Mouse (Mus musculus): ENCODE results near the gene Hoxc8. TPM values are rescaled to one million over a fixed set of nuclear protein-coding genes. Genes with fewer than 3 reads are reported as not detected.
A peak's percentile ranks its signal among the peaks of the same experiment; 100 is the strongest.

The Hoxc8 gene
- polyA plus RNA-seq, 1 experiment from 2014 or later = not detected

- Histone ChIP-seq H3K27me3 (ENCODE audit: control insufficient read depth, insufficient read depth, low read depth, low read length) (peaks cover 88% of the 10 kb centered on the region), H3K4me1 (ENCODE audit: control insufficient read depth, low read depth, low read length) (no peaks in the 10 kb centered on the region), H3K27ac (ENCODE audit: low read length) (no peak overlapping the region), H3K9ac (ENCODE audit: low read depth, low read length) (no peak overlapping the region), H3K36me3 (ENCODE audit: control insufficient read depth, insufficient read depth) (no peaks in the 10 kb centered on the region), H3K9me3 (replicated peaks; ENCODE audit: control insufficient read depth, low read length) (no peaks in the 10 kb centered on the region), H3K4me3 (ENCODE audit: low read depth, low read length) (no peak overlapping the region), H3K4me2 (ENCODE audit: low read depth, low read length) (no peak overlapping the region)
- no peak for ATAC-seq (ENCODE audit: low read depth)
- 4% methylated on average over 26 of the region's 26 CpGs for WGBS (ENCODE audit: insufficient replicate concordance)
Measured at GRCm38 (mm10) chr15:103032646-103033575, 42.5 kb downstream of the Hoxc8 start.

GRCm38 (mm10) chr15:103034043-103034806 lies 43.8 kb downstream of the Hoxc8 start:
- Histone ChIP-seq H3K9me3 (replicated peaks; ENCODE audit: control insufficient read depth, low read length) (no peaks in the 10 kb centered on the region), H3K4me2 (ENCODE audit: low read depth, low read length) (no peak overlapping the region), H3K27ac (ENCODE audit: low read length) (no peak overlapping the region), H3K27me3 (ENCODE audit: control insufficient read depth, insufficient read depth, low read depth, low read length) (peaks cover 84% of the 10 kb centered on the region), H3K9ac (ENCODE audit: low read depth, low read length) (no peak overlapping the region), H3K4me3 (ENCODE audit: low read depth, low read length) (no peak overlapping the region), H3K36me3 (ENCODE audit: control insufficient read depth, insufficient read depth) (no peaks in the 10 kb centered on the region), H3K4me1 (ENCODE audit: control insufficient read depth, low read depth, low read length) (no peaks in the 10 kb centered on the region)
- 1% methylated on average over 24 of the region's 24 CpGs for WGBS (ENCODE audit: insufficient replicate concordance)
- ATAC-seq (ENCODE audit: low read depth) = no peak

GRCm38 (mm10) chr15:103034807-103035547 lies 44.6 kb downstream of the Hoxc8 start:
- no peak for ATAC-seq (ENCODE audit: low read depth)
- Histone ChIP-seq H3K27me3 (ENCODE audit: control insufficient read depth, insufficient read depth, low read depth, low read length) (peaks cover 89% of the 10 kb centered on the region), H3K9me3 (replicated peaks; ENCODE audit: control insufficient read depth, low read length) (no peaks in the 10 kb centered on the region), H3K27ac (ENCODE audit: low read length) (no peak overlapping the region), H3K4me3 (ENCODE audit: low read depth, low read length) (peak overlapping the region; percentile 13), H3K36me3 (ENCODE audit: control insufficient read depth, insufficient read depth) (no peaks in the 10 kb centered on the region), H3K9ac (ENCODE audit: low read depth, low read length) (no peak overlapping the region), H3K4me2 (ENCODE audit: low read depth, low read length) (no peak overlapping the region), H3K4me1 (ENCODE audit: control insufficient read depth, low read depth, low read length) (no peaks in the 10 kb centered on the region)
- 2% methylated on average over 34 of the region's 34 CpGs for WGBS (ENCODE audit: insufficient replicate concordance)

GRCm38 (mm10) chr15:103035548-103035881 lies 45.1 kb downstream of the Hoxc8 start:
- 2% methylated on average over 14 of the region's 14 CpGs for WGBS (ENCODE audit: insufficient replicate concordance)
- H3K27me3 ChIP-seq (ENCODE audit: control insufficient read depth, insufficient read depth, low read depth, low read length) = peaks cover 89% of the 10 kb centered on the region
- no peak overlapping the region for H3K4me2 ChIP-seq (ENCODE audit: low read depth, low read length)
- H3K4me1 ChIP-seq (ENCODE audit: control insufficient read depth, low read depth, low read length) = no peaks in the 10 kb centered on the region
- H3K4me3 ChIP-seq (ENCODE audit: low read depth, low read length) = no peak overlapping the region
- no peak for ATAC-seq (ENCODE audit: low read depth)
- H3K36me3 ChIP-seq (ENCODE audit: control insufficient read depth, insufficient read depth) = no peaks in the 10 kb centered on the region
- H3K27ac ChIP-seq (ENCODE audit: low read length) = no peak overlapping the region
- no peaks in the 10 kb centered on the region for H3K9me3 ChIP-seq (replicated peaks; ENCODE audit: control insufficient read depth, low read length)
- H3K9ac ChIP-seq (ENCODE audit: low read depth, low read length) = no peak overlapping the region

- no peak overlapping the region for H3K27ac ChIP-seq (ENCODE audit: low read length)
- no peak for ATAC-seq (ENCODE audit: low read depth)
- no peak overlapping the region for H3K4me2 ChIP-seq (ENCODE audit: low read depth, low read length)
- no peaks in the 10 kb centered on the region for H3K36me3 ChIP-seq (ENCODE audit: control insufficient read depth, insufficient read depth)
- no peaks in the 10 kb centered on the region for H3K9me3 ChIP-seq (replicated peaks; ENCODE audit: control insufficient read depth, low read length)
- H3K9ac ChIP-seq (ENCODE audit: low read depth, low read length) = no peak overlapping the region
- 12% methylated on average over 1 of the region's 1 CpGs for WGBS (ENCODE audit: insufficient replicate concordance)
- H3K27me3 ChIP-seq (ENCODE audit: control insufficient read depth, insufficient read depth, low read depth, low read length) = peaks cover 90% of the 10 kb centered on the region
- H3K4me1 ChIP-seq (ENCODE audit: control insufficient read depth, low read depth, low read length) = no peaks in the 10 kb centered on the region
- no peak overlapping the region for H3K4me3 ChIP-seq (ENCODE audit: low read depth, low read length)
Measured at GRCm38 (mm10) chr15:103037579-103037978, 47.2 kb downstream of the Hoxc8 start.

DNA sequence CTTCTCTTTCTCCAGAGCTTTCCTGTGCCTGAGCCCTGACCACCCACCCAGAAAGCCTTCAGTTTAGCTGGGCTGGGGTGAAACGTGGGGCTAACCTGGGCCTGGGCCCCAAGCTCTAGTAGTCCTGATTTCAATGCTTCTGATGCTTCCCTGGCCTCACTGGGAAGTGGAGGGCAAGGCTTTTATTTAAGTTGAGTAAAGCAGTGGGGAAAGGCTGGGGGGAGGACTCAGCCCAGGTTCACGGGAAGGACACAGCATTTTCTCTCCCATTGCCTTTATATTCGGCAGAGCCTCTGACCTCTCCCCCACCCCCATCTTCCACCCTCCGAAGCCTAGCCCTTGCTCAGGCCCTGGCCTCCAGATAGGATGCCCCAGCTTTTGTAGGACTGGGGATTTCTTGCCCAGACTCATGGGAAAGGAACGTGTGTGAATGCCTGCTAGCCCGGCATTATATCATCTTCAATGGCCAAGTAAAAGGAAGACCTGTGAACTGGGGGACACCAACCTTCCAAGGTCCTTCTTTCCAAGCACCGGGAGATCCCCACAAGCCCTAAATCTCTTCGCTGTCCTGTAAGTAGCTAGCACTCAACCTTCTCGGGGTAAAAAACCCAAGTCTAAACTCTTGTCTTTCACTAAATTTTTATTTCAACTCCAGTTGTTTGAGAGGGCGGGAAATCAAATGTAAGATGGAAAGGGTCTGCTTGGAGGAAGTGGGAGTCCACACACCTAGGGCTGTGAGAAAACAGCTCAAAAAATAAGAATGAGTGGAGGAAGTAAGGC lies 48.5 kb downstream of the Hoxc8 start:
- Histone ChIP-seq H3K36me3 (ENCODE audit: control insufficient read depth, insufficient read depth) (no peaks in the 10 kb centered on the region), H3K9ac (ENCODE audit: low read depth, low read length) (no peak overlapping the region), H3K9me3 (replicated peaks; ENCODE audit: control insufficient read depth, low read length) (no peaks in the 10 kb centered on the region), H3K4me1 (ENCODE audit: control insufficient read depth, low read depth, low read length) (no peaks in the 10 kb centered on the region), H3K4me3 (ENCODE audit: low read depth, low read length) (no peak overlapping the region), H3K4me2 (ENCODE audit: low read depth, low read length) (no peak overlapping the region), H3K27me3 (ENCODE audit: control insufficient read depth, insufficient read depth, low read depth, low read length) (peaks cover 89% of the 10 kb centered on the region), H3K27ac (ENCODE audit: low read length) (no peak overlapping the region)
- 21% methylated on average over 10 of the region's 10 CpGs for WGBS (ENCODE audit: insufficient replicate concordance)
- no peak for ATAC-seq (ENCODE audit: low read depth)

- Histone ChIP-seq H3K27ac (ENCODE audit: low read length) (no peak overlapping the region), H3K9me3 (replicated peaks; ENCODE audit: control insufficient read depth, low read length) (no peaks in the 10 kb centered on the region), H3K27me3 (ENCODE audit: control insufficient read depth, insufficient read depth, low read depth, low read length) (peaks cover 85% of the 10 kb centered on the region), H3K4me3 (ENCODE audit: low read depth, low read length) (no peak overlapping the region), H3K36me3 (ENCODE audit: control insufficient read depth, insufficient read depth) (no peaks in the 10 kb centered on the region), H3K4me1 (ENCODE audit: control insufficient read depth, low read depth, low read length) (no peaks in the 10 kb centered on the region), H3K9ac (ENCODE audit: low read depth, low read length) (no peak overlapping the region), H3K4me2 (ENCODE audit: low read depth, low read length) (no peak overlapping the region)
- WGBS (ENCODE audit: insufficient replicate concordance) = 41% methylated on average over 3 of the region's 3 CpGs
- ATAC-seq (ENCODE audit: low read depth) = no peak
Measured at GRCm38 (mm10) chr15:103039609-103040008, 49.2 kb downstream of the Hoxc8 start.

DNA sequence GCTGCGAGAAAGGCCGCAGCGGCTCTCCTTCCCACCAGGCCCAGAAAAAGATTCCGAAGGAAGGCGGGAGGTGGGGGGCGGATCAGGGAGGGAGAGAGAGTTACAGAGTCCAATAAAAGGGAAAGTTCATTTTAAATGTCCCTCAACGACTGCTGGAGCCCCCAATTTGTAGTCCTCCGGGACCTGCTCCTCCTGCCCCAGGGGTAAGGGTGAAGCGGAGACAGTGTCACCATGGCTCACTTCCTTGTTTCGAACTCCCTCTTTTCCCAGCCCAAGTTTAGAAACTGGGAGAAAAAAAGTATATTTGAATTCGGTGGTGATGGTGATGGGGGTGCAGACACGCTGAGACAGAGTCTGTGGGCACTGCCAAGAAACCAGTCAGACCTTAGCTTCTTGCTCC lies 50.2 kb downstream of the Hoxc8 start:
- WGBS (ENCODE audit: insufficient replicate concordance) = 21% methylated on average over 11 of the region's 12 CpGs
- H3K4me1 ChIP-seq (ENCODE audit: control insufficient read depth, low read depth, low read length) = no peaks in the 10 kb centered on the region
- H3K9ac ChIP-seq (ENCODE audit: low read depth, low read length) = no peak overlapping the region
- H3K36me3 ChIP-seq (ENCODE audit: control insufficient read depth, insufficient read depth) = no peaks in the 10 kb centered on the region
- H3K27ac ChIP-seq (ENCODE audit: low read length) = no peak overlapping the region
- H3K4me2 ChIP-seq (ENCODE audit: low read depth, low read length) = no peak overlapping the region
- no peak for ATAC-seq (ENCODE audit: low read depth)
- no peak overlapping the region for H3K4me3 ChIP-seq (ENCODE audit: low read depth, low read length)
- peaks cover 80% of the 10 kb centered on the region for H3K27me3 ChIP-seq (ENCODE audit: control insufficient read depth, insufficient read depth, low read depth, low read length)
- H3K9me3 ChIP-seq (replicated peaks; ENCODE audit: control insufficient read depth, low read length) = no peaks in the 10 kb centered on the region

Measured in liver, embryonic 16.5 days (tissue).